Mouse (Mus musculus) C2C12 (cell line): ENCODE results near the gene Cfap74.

Experiments
- CTCF ChIP-seq: IDR thresholded peaks from one replicate; pipeline ENCODE4 v1.5.1; 2011; ENCODE audit not compliant: control insufficient read depth, insufficient read depth, insufficient read length
- MAX ChIP-seq: IDR thresholded peaks from one replicate; pipeline ENCODE4 v1.6.1; 2011; ENCODE audit warnings: mild to moderate bottlenecking, control low read depth
- MYOG ChIP-seq: IDR thresholded peaks from one replicate; pipeline ENCODE4 v1.6.1; 2011; ENCODE audit not compliant: control insufficient read depth, insufficient read length; ENCODE audit errors: extremely low read depth

DNA sequence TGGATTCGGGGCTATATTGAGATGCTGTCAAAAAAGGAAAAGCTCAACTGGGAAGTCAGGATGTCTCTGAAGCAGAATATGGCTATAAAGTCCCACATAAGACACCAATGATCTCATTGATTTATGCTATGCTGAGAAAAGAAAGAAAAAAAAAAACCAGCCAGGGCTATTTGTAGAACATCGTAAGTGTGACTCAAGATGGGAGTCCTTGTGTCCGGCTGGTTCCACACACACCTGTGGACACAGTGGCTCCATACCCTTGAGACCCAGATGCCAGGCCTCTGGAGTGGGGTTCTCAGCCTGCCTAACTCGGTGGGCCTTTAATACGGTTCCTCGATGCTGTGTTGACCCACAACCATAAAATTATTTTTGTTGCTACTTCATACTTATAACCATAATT is 3.1 kb downstream of the Cfap74 start:
- TF ChIP-seq MAX (no peak), CTCF (no peak), MYOG (no peak)
